Mouse (Mus musculus) midbrain, postnatal 0 days (tissue): ENCODE data around the gene Actb. TPM values are rescaled to one million over a fixed set of nuclear protein-coding genes. Genes with fewer than 3 reads are reported as not detected.
A peak's percentile ranks its signal among the peaks of the same experiment; 100 is the strongest.

ENCODE experiments used
- ATAC-seq: fragments of 200-750 bp; cut with Nextera tagmentation; 2 replicates; pipeline ENCODE4 v1.8.0; 2017; ENCODE audit warnings: moderate number of reproducible peaks, mild to moderate bottlenecking, moderate TSS enrichment, moderate library complexity; ENCODE audit not compliant: low FRiP score
- DNase-seq: peaks from one replicate; pipeline ENCODE4 v3.0.0-alpha.2; 2015; ENCODE audit warnings: low spot score
- H3K27ac ChIP-seq: fragments of 300-500 bp; sonication (generic); 2 replicates; pipeline ENCODE4 v1.5.1; 2014; ENCODE audit warnings: low read depth, mild to moderate bottlenecking, low read length, mixed read lengths
- H3K27me3 ChIP-seq: fragments of 300-500 bp; sonication (generic); 2 replicates; pipeline ENCODE4 v1.6.1; 2014; ENCODE audit warnings: low read length, control low read depth, mixed read lengths; ENCODE audit not compliant: insufficient read depth
- H3K36me3 ChIP-seq: fragments of 300-500 bp; sonication (generic); 2 replicates; pipeline ENCODE4 v1.6.1; 2014; ENCODE audit warnings: low read length, control low read depth, mixed read lengths; ENCODE audit not compliant: insufficient read depth
- H3K4me1 ChIP-seq: fragments of 300-500 bp; sonication (generic); 2 replicates; pipeline ENCODE4 v1.6.1; 2014; ENCODE audit warnings: mild to moderate bottlenecking, control low read depth, antibody characterized with exemption, low read length, mixed read lengths; ENCODE audit not compliant: insufficient read depth
- H3K4me2 ChIP-seq: fragments of 300-500 bp; sonication (generic); 2 replicates; pipeline ENCODE4 v1.6.1; 2014; ENCODE audit warnings: low read depth, mild to moderate bottlenecking, low read length, mixed read lengths; ENCODE audit not compliant: poor library complexity, severe bottlenecking
- H3K4me3 ChIP-seq: fragments of 300-500 bp; sonication (generic); 2 replicates; pipeline ENCODE4 v1.5.1; 2014; ENCODE audit warnings: low read depth, mild to moderate bottlenecking, low read length, moderate library complexity
- H3K9ac ChIP-seq: fragments of 300-500 bp; sonication (generic); replicated peaks from 2 replicates; pipeline ENCODE4 v1.6.1; 2014; ENCODE audit warnings: mild to moderate bottlenecking, low read length, moderate library complexity, mixed read lengths; ENCODE audit not compliant: poor library complexity, severe bottlenecking
- H3K9me3 ChIP-seq: fragments of 300-500 bp; sonication (generic); 2 replicates; pipeline ENCODE4 v1.6.1; 2016; ENCODE audit warnings: low read length, control low read depth
- CTCF ChIP-seq: IDR thresholded peaks from 2 replicates; pipeline ENCODE4 v1.5.1; 2016; ENCODE audit warnings: antibody characterized with exemption, mild to moderate bottlenecking
- WGBS: fragments of 180-500 bp; shearing (Covaris S2); extraction: QIAGEN DNeasy Blood & Tissue Kit; methylation state at CpG from one replicate; pipeline ENCODE4 v1.1.7; 2014; 5-methylcytosine and 5-hydroxymethylcytosine counted together
- polyA plus RNA-seq: library from polyadenylated mRNA; unstranded; fragments of >200 nt; fragmentation: Nextera tagmentation; extraction: Ambion mirVana; gene quantifications from 2 replicates; pipeline ENCODE4 v1.2.1, GENCODE M21; 2015
- total RNA-seq: library from RNA; depleted of rRNA; stranded (reverse); fragments of >200 nt; gene quantifications from 2 replicates; pipeline ENCODE4 v1.2.3, GENCODE M21; 2014

Actb gene
- total and polyA plus RNA-seq, 2 experiments from 2014 or later = 5,191 to 17,004 TPM

DNA sequence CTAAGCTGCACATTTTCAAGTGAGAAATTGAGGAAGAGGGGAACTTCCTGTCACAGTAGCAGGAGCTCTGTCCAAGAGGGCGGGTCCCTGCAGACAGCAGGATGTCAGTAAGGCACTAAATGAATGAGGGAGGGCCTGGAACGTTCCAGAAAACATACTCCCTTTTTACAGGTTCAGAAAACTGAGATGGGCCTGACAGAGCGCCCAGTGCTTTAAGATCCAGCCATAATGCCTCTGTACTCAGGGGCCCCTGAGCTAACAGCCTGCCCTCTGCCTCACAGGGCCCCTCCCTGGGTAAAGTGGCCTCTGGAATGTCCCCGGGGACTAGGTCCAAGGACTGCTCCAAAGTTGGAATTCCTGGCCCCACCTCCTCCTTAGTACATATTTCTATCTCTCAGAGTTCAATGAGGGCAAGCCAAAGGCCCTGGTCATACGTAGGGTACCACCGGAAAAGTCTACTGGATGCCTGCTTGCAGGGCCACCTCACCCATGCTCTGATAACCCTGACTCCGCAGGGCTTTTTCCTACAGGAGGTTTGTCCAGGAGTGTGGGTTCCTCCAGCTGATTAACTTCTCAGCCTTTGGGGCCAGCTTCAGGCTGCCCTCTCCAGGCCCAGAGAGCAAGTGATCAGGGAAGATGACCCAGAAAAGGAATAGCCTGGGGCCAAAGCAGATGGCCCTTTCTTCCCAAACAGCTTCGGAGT is 3.2 kb upstream of the Actb start:
- H3K9me3 ChIP-seq = no peaks in the 10 kb centered on the region
- no peak overlapping the region for H3K9ac ChIP-seq
- peaks cover 8% of the 10 kb centered on the region for H3K36me3 ChIP-seq
- ATAC-seq (no peak), DNase-seq (no peak)
- H3K4me2 ChIP-seq = no peak overlapping the region
- no peaks in the 10 kb centered on the region for H3K27me3 ChIP-seq
- H3K4me1 ChIP-seq = peaks cover 8% of the 10 kb centered on the region
- no peak for TF ChIP-seq CTCF
- no peak overlapping the region for H3K27ac ChIP-seq
- WGBS = 67% methylated on average over 8 of the region's 8 CpGs
- no peak overlapping the region for H3K4me3 ChIP-seq

GRCm38 (mm10) chr5:142908941-142909575 is 2.5 kb upstream of the Actb start:
- TF ChIP-seq CTCF = no peak
- H3K4me3 ChIP-seq = no peak overlapping the region
- DNase-seq = no peak
- H3K9me3 ChIP-seq = no peaks in the 10 kb centered on the region
- no peak overlapping the region for H3K9ac ChIP-seq
- no peak overlapping the region for H3K4me2 ChIP-seq
- peaks cover 8% of the 10 kb centered on the region for H3K4me1 ChIP-seq
- no peaks in the 10 kb centered on the region for H3K27me3 ChIP-seq
- WGBS = 44% methylated on average over 5 of the region's 5 CpGs
- H3K36me3 ChIP-seq = peaks cover 11% of the 10 kb centered on the region
- peak overlapping the region; percentile 100; the same call in 1 of the 2 replicates for H3K27ac ChIP-seq
- ATAC-seq = no peak

- 64% methylated on average over 5 of the region's 5 CpGs for WGBS
- Histone ChIP-seq H3K4me2 (peak overlapping the region; percentile 72; the same call in 1 of the 2 replicates), H3K9ac (no peak overlapping the region), H3K36me3 (peaks cover 13% of the 10 kb centered on the region), H3K27ac (peak overlapping the region; percentile 100), H3K27me3 (no peaks in the 10 kb centered on the region), H3K4me1 (peaks cover 12% of the 10 kb centered on the region), H3K4me3 (no peak overlapping the region), H3K9me3 (no peaks in the 10 kb centered on the region)
- no peak for TF ChIP-seq CTCF
- DNase-seq (no peak), ATAC-seq (no peak)
Observed at GRCm38 (mm10) chr5:142907803-142908559, 1.4 kb upstream of the Actb start.

DNA sequence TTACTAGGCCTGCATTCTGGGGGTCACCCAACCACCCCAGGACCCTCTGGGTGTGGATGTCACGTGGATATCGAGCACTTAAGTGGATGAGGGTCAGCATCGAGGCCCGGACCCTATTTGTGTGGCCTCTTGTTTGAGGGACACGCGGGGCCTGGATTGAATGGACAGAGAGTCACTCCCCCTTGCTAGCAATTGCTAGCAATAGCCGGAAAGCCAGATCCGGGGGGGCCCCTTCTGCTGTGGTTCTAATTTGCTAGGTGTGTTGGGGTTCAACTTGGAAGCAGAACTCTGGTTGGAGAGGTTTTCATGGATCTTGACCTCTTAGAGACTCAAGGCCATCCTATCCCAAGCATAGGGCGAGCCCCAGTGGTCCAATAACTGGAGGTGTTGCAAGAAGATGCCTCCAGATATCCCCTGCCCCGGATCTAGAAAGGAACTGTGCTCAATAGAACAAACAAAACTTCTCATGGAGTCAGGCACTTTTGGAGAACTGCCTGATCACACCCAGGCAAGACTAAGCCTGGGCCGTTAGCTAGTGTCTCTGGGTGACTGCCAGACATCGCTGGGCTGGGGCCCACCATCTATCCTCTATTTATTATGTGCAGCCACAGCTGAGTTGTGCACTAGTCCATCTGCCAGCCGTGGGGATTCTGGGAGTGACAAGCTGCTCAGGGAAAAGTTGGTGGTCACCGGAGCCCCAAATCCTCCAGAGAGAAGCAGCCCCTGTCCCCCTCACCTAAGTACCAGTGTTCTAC is 671 bp upstream of the Actb start:
- TF ChIP-seq CTCF = no peak
- 20% methylated on average over 14 of the region's 14 CpGs for WGBS
- Histone ChIP-seq H3K36me3 (peaks cover 20% of the 10 kb centered on the region), H3K4me3 (peak overlapping the region; percentile 97), H3K4me1 (peaks cover 18% of the 10 kb centered on the region), H3K27me3 (no peaks in the 10 kb centered on the region), H3K9ac (peak overlapping the region; percentile 68), H3K9me3 (no peaks in the 10 kb centered on the region), H3K27ac (peak overlapping the region; percentile 100), H3K4me2 (peak overlapping the region; percentile 72)
- DNase-seq = peak; percentile 89
- ATAC-seq = no peak; the same call in 1 of the 2 replicates

DNA sequence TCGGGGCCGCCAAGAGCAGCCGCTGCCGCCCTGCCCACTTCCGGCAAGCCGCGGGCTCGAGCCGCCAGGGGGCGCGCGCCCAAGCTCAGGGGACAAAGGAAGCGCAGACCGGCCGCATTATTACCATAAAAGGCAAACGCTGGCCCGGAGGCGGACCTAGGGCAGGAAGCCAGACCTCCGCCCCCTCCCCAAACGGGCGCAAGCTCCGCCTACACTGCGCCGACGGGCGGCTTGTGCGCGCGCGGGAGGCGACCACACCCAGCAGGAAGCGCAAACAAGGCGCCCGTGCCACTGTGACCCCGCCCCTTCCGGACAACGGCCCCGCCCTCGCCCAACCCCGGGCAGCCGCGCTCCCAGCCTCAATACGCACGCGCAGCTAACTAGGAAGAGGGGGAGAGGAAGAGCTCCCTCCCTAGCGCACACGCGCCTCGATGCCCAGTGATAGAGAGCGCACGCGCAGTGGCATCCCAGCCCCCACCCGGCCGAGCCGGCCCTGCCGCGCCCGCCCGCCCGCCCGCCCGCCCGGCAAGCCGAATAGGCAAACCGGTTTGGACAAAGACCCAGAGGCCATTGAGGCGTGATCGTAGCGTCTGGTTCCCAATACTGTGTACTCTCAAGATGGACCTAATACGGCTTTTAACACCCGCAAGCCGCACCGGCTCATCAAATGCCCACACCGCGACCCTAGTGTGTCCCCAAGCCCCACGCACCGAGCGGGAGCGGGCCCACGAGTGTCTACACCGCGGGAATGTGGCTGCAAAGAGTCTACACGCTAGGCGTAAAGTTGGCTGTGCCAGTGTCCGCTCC is 626 bp downstream of the Actb start:
- H3K4me1 ChIP-seq = peaks cover 18% of the 10 kb centered on the region

More for the DNA sequence above, 626 bp downstream of the Actb start:
- peak overlapping the region; percentile 100 for H3K9ac ChIP-seq
- peaks cover 33% of the 10 kb centered on the region for H3K36me3 ChIP-seq
- H3K9me3 ChIP-seq = no peaks in the 10 kb centered on the region
- peak overlapping the region; percentile 100 for H3K27ac ChIP-seq
- peak; percentile 97 for DNase-seq
- under 1% methylated on average over 81 of the region's 84 CpGs for WGBS
- no peaks in the 10 kb centered on the region for H3K27me3 ChIP-seq
- H3K4me3 ChIP-seq = peak overlapping the region; percentile 97
- H3K4me2 ChIP-seq = peak overlapping the region; percentile 78
- peak; percentile 88 for TF ChIP-seq CTCF
- ATAC-seq = peak; percentile 91
